Mouse (Mus musculus): ENCODE data around the gene Asic4. TPM values are rescaled to one million over a fixed set of nuclear protein-coding genes. Genes with fewer than 3 reads are reported as not detected.

Gene Asic4
- polyA plus RNA-seq, 1 experiment from 2014 or later = 0.13 TPM

DNA sequence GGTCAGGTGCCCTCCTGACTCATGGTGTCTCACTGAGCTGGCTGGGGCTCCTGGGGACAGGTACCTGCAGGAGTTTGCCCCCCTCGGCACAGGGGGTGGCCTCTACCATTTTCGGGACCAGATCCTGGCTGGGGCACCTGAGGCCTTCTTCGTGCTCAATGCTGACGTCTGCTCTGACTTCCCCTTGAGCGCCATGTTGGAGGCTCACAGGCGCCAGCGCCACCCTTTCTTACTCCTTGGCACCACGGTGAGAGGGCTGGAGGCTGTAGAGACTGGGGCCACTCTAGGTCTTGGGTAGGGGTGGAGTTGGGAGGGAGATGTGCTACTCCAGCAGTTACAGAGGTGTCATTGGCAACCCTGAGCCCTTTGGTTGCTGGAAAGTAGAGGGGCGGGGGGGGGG is 11.5 kb upstream of the Asic4 start:
- no peak for DNase-seq (ENCODE audit: low spot score)

DNA sequence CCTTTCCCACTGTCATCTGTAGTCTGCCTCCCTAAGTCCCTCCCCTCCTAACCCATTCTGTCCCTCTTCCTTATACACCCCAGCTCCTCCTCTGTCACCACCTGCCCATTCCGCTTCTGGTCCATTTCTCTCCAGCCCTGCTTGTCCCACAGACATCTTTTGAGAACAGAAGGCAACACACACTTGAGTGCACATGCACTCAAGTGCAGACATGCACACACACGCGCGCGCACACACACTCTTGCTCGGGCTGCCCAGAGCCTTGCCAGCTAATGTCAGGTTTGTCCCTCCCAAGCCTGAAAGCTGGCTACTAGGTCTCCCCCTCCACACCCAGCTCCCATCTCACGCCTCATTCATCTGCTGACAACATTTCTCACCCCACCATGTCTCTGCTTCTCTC is 9.6 kb upstream of the Asic4 start:
- Histone ChIP-seq H3K4me2 (ENCODE audit: low read depth, severe bottlenecking) (no peak overlapping the region), H3K27me3 (ENCODE audit: control insufficient read depth, insufficient read depth, low read length) (peaks cover 9% of the 10 kb centered on the region), H3K36me3 (ENCODE audit: control insufficient read depth, insufficient read depth, low read length) (0 out of 2 replicates have a peak, but pooled peaks cover 2% of the 10 kb centered on the region), H3K9me3 (ENCODE audit: control insufficient read depth, low read length) (no peaks in the 10 kb centered on the region), H3K9ac (ENCODE audit: low read length) (no peak overlapping the region), H3K4me1 (ENCODE audit: control insufficient read depth, insufficient read depth, low read length) (peaks cover 32% of the 10 kb centered on the region), H3K27ac (replicated peaks; ENCODE audit: low read depth, low read length) (no peak overlapping the region), H3K4me3 (ENCODE audit: low read depth, low read length) (no peak overlapping the region)
- ATAC-seq (ENCODE audit: insufficient number of reproducible peaks, low FRiP score, low TSS enrichment, low read depth) (no peak), DNase-seq (ENCODE audit: low spot score) (no peak)
- 93% methylated on average over 7 of the region's 7 CpGs for WGBS

More for the DNA sequence above, 11.5 kb upstream of the Asic4 start:
- no peak for ATAC-seq (ENCODE audit: insufficient number of reproducible peaks, low FRiP score, low TSS enrichment, low read depth)
- Histone ChIP-seq H3K9ac (ENCODE audit: low read length) (no peak overlapping the region), H3K4me2 (ENCODE audit: low read depth, severe bottlenecking) (no peak overlapping the region), H3K4me1 (ENCODE audit: control insufficient read depth, insufficient read depth, low read length) (peaks cover 14% of the 10 kb centered on the region), H3K27ac (replicated peaks; ENCODE audit: low read depth, low read length) (no peak overlapping the region), H3K27me3 (ENCODE audit: control insufficient read depth, insufficient read depth, low read length) (no peaks in the 10 kb centered on the region), H3K4me3 (ENCODE audit: low read depth, low read length) (no peak overlapping the region), H3K9me3 (ENCODE audit: control insufficient read depth, low read length) (no peaks in the 10 kb centered on the region), H3K36me3 (ENCODE audit: control insufficient read depth, insufficient read depth, low read length) (0 out of 2 replicates have a peak, but pooled peaks cover 2% of the 10 kb centered on the region)
- WGBS = 69% methylated on average over 8 of the region's 9 CpGs

DNA sequence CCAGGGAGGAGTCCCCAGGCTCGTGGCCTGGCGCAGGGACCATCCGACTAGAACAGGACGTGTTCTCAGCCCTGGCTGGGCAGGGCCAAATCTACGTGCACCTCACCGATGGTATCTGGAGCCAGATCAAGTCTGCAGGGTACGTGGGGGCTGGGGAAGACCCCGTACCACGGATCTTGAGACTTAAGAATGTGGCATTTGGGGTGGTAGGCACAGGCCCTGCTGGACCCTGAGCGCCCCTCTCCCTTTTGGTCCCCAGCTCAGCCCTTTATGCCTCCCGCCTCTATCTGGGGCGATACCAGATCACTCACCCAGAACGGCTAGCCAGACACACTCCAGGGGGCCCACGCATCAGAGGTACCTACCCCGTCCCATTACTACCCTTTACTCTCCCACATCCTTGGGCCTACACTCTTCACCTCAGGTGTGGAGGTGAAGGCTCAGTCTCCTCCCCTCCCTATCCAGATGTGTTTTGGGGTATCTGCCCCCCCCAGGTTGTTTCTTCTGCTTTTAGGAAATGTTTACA is 8.7 kb upstream of the Asic4 start:
- Histone ChIP-seq H3K9me3 (ENCODE audit: control insufficient read depth, low read length) (no peaks in the 10 kb centered on the region), H3K4me3 (ENCODE audit: low read depth, low read length) (no peak overlapping the region), H3K27me3 (ENCODE audit: control insufficient read depth, insufficient read depth, low read length) (peaks cover 9% of the 10 kb centered on the region), H3K27ac (replicated peaks; ENCODE audit: low read depth, low read length) (no peak overlapping the region), H3K36me3 (ENCODE audit: control insufficient read depth, insufficient read depth, low read length) (0 out of 2 replicates have a peak, but pooled peaks cover 2% of the 10 kb centered on the region), H3K4me1 (ENCODE audit: control insufficient read depth, insufficient read depth, low read length) (peaks cover 37% of the 10 kb centered on the region), H3K4me2 (ENCODE audit: low read depth, severe bottlenecking) (no peak overlapping the region), H3K9ac (ENCODE audit: low read length) (no peak overlapping the region)
- 84% methylated on average over 15 of the region's 15 CpGs for WGBS
- DNase-seq (ENCODE audit: low spot score) (no peak), ATAC-seq (ENCODE audit: insufficient number of reproducible peaks, low FRiP score, low TSS enrichment, low read depth) (no peak)

DNA sequence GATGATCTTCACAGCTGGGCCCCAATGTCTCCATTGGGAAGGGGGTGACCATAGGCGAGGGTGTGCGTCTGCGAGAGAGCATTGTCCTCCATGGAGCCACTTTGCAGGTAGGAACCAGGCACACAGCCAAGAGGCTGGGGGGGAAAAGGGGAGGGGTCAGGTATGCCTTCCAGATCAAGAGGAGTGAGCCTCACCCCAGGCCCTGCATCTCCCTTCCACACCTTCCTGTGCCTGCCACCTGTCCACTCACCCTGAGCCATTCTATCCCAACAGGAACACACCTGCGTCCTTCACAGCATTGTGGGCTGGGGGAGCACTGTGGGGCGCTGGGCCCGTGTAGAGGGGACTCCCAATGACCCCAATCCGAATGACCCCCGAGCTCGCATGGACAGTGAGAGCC is 8.1 kb upstream of the Asic4 start:
- Histone ChIP-seq H3K36me3 (ENCODE audit: control insufficient read depth, insufficient read depth, low read length) (0 out of 2 replicates have a peak, but pooled peaks cover 2% of the 10 kb centered on the region), H3K4me2 (ENCODE audit: low read depth, severe bottlenecking) (no peak overlapping the region), H3K9ac (ENCODE audit: low read length) (no peak overlapping the region), H3K9me3 (ENCODE audit: control insufficient read depth, low read length) (no peaks in the 10 kb centered on the region), H3K27me3 (ENCODE audit: control insufficient read depth, insufficient read depth, low read length) (peaks cover 11% of the 10 kb centered on the region), H3K4me1 (ENCODE audit: control insufficient read depth, insufficient read depth, low read length) (peaks cover 38% of the 10 kb centered on the region), H3K27ac (replicated peaks; ENCODE audit: low read depth, low read length) (no peak overlapping the region), H3K4me3 (ENCODE audit: low read depth, low read length) (no peak overlapping the region)
- DNase-seq (ENCODE audit: low spot score) (no peak), ATAC-seq (ENCODE audit: insufficient number of reproducible peaks, low FRiP score, low TSS enrichment, low read depth) (no peak)
- 83% methylated on average over 9 of the region's 9 CpGs for WGBS

DNA sequence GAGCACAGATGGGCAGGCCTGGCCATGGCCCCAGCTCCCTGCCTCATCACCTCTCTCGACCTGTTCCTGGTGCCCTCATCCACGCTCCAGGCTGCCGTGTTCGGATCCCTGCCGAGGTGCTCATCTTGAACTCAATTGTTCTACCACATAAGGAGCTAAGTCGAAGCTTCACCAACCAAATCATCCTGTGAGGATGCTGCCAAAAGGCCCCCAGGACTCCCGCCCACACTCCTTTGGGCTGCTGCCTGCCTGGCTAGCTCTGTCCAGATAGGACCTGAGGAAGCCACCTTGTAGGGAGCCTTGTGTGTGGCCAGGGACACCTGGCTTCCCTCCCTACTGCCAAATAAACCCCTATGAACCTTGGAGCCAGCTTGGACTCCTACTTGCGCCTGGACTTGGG is 7.4 kb upstream of the Asic4 start:
- Histone ChIP-seq H3K9me3 (ENCODE audit: control insufficient read depth, low read length) (no peaks in the 10 kb centered on the region), H3K4me3 (ENCODE audit: low read depth, low read length) (no peak overlapping the region), H3K4me1 (ENCODE audit: control insufficient read depth, insufficient read depth, low read length) (peaks cover 44% of the 10 kb centered on the region), H3K27me3 (ENCODE audit: control insufficient read depth, insufficient read depth, low read length) (peaks cover 11% of the 10 kb centered on the region), H3K4me2 (ENCODE audit: low read depth, severe bottlenecking) (no peak overlapping the region), H3K27ac (replicated peaks; ENCODE audit: low read depth, low read length) (no peak overlapping the region), H3K36me3 (ENCODE audit: control insufficient read depth, insufficient read depth, low read length) (0 out of 2 replicates have a peak, but pooled peaks cover 2% of the 10 kb centered on the region), H3K9ac (ENCODE audit: low read length) (no peak overlapping the region)
- ATAC-seq (ENCODE audit: insufficient number of reproducible peaks, low FRiP score, low TSS enrichment, low read depth) = no peak
- WGBS = 59% methylated on average over 8 of the region's 8 CpGs
- no peak for DNase-seq (ENCODE audit: low spot score)

DNA sequence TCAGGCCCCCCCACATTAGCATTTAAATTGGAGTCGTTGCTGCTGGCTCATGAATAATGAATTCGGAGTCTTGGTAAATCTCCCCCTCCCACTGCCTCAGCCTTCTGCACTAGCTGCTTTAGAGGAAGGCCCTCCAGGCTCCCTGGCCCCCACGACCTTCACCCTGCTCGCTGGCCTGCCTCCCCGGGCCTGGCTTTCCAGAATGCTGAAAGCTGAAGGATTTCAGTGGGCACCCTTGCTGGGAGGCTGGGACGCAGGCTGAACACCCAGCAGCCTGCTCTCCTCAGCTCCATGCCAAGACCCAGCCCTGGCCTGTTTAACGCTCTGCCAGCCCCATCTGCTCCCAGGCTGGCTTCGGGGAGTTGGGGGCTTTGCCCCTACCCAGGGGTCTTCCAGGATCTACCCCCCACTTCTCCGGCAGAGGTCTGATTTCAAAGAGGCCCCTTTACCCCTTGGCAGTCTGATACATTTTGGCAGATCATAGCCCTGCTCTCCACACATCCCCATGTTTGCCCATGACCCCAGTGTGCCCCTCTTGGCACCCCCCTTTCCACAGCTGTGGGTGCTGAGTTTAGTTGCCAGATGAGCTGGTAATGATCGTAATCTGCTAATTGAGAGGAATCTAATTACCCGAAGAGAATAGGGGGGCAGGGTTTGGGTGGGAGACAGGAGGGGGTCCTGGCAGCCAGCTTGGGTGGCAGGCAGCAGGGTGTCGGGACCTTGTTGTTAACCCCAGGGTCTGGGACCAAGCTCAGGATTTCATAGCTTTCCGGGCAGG is 6.8 kb upstream of the Asic4 start:
- Histone ChIP-seq H3K4me2 (ENCODE audit: low read depth, severe bottlenecking) (no peak overlapping the region), H3K27ac (replicated peaks; ENCODE audit: low read depth, low read length) (0 out of 2 replicates have a peak overlapping the region, but pooled peaks have one; percentile 8), H3K9ac (ENCODE audit: low read length) (0 out of 2 replicates have a peak overlapping the region, but pooled peaks have one; percentile 30), H3K36me3 (ENCODE audit: control insufficient read depth, insufficient read depth, low read length) (0 out of 2 replicates have a peak, but pooled peaks cover 2% of the 10 kb centered on the region), H3K27me3 (ENCODE audit: control insufficient read depth, insufficient read depth, low read length) (peaks cover 16% of the 10 kb centered on the region), H3K9me3 (ENCODE audit: control insufficient read depth, low read length) (no peaks in the 10 kb centered on the region), H3K4me1 (ENCODE audit: control insufficient read depth, insufficient read depth, low read length) (peaks cover 50% of the 10 kb centered on the region), H3K4me3 (ENCODE audit: low read depth, low read length) (no peak overlapping the region)
- WGBS = 24% methylated on average over 13 of the region's 13 CpGs
- DNase-seq (ENCODE audit: low spot score) = no peak
- no peak for ATAC-seq (ENCODE audit: insufficient number of reproducible peaks, low FRiP score, low TSS enrichment, low read depth)

DNA sequence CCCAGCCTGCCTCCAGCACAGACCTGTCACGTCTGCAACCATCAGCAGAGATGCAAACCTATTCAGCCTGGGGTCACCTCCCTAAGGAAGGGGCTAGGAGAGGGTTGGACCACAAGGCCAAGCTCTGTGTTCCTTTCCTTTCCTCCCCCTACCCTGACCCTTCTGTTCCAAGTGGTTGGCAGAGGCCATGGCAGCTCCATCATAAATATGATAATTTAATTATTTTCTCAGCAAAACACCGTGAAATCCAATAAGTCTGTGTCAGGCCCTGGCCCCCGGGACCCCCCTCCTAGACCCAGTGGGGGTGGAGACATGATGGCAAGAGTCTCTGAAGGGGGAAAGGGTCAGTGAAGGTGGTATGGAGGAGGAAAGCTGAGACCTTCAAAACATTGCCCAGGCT is 6.0 kb upstream of the Asic4 start:
- Histone ChIP-seq H3K9me3 (ENCODE audit: control insufficient read depth, low read length) (no peaks in the 10 kb centered on the region), H3K27me3 (ENCODE audit: control insufficient read depth, insufficient read depth, low read length) (peaks cover 23% of the 10 kb centered on the region), H3K27ac (replicated peaks; ENCODE audit: low read depth, low read length) (no peak overlapping the region), H3K9ac (ENCODE audit: low read length) (no peak overlapping the region), H3K4me2 (ENCODE audit: low read depth, severe bottlenecking) (no peak overlapping the region), H3K4me3 (ENCODE audit: low read depth, low read length) (no peak overlapping the region), H3K4me1 (ENCODE audit: control insufficient read depth, insufficient read depth, low read length) (peaks cover 57% of the 10 kb centered on the region), H3K36me3 (ENCODE audit: control insufficient read depth, insufficient read depth, low read length) (0 out of 2 replicates have a peak, but pooled peaks cover 2% of the 10 kb centered on the region)
- WGBS = 46% methylated on average over 3 of the region's 3 CpGs
- DNase-seq (ENCODE audit: low spot score) = no peak
- no peak for ATAC-seq (ENCODE audit: insufficient number of reproducible peaks, low FRiP score, low TSS enrichment, low read depth)

DNA sequence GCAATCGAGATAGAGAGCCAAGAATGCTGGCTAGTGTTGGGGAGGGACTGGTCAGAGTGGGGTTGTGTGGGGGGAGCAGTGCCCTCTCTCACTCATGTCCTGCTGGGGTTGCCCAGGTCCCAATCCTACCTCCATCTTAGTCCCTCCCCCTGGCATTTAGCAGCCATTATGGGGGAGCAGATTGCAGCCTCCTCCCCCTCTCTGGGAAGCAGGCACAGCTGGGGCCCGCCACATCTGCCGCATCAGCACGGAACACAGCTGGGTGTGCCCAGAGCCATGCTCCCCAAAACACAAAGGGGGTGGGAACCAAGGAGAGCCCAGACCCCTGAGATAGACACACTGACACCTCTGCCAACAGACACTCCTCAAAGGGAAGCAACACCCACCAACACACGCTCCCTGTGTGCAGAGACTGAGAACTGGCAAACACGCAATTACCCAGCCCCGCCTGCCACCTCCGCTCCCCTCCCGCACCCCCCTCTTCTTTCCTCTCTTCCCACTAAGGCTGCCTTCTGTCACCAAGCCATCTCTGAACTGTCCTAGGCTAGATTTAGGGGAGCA is 5.0 kb upstream of the Asic4 start:
- H3K4me2 ChIP-seq (ENCODE audit: low read depth, severe bottlenecking) = no peak overlapping the region
- H3K9ac ChIP-seq (ENCODE audit: low read length) = no peak overlapping the region
- H3K27ac ChIP-seq (replicated peaks; ENCODE audit: low read depth, low read length) = no peak overlapping the region
- H3K27me3 ChIP-seq (ENCODE audit: control insufficient read depth, insufficient read depth, low read length) = peaks cover 33% of the 10 kb centered on the region
- H3K4me3 ChIP-seq (ENCODE audit: low read depth, low read length) = no peak overlapping the region; the same call in 1 of the 2 replicates
- peaks cover 66% of the 10 kb centered on the region for H3K4me1 ChIP-seq (ENCODE audit: control insufficient read depth, insufficient read depth, low read length)
- no peaks in the 10 kb centered on the region for H3K9me3 ChIP-seq (ENCODE audit: control insufficient read depth, low read length)
- 0 out of 2 replicates have a peak, but pooled peaks cover 2% of the 10 kb centered on the region for H3K36me3 ChIP-seq (ENCODE audit: control insufficient read depth, insufficient read depth, low read length)
- DNase-seq (ENCODE audit: low spot score) (no peak), ATAC-seq (ENCODE audit: insufficient number of reproducible peaks, low FRiP score, low TSS enrichment, low read depth) (no peak)
- WGBS = 10% methylated on average over 9 of the region's 9 CpGs
